Mouse (Mus musculus): ENCODE results near the gene B3gnt3.

DNA sequence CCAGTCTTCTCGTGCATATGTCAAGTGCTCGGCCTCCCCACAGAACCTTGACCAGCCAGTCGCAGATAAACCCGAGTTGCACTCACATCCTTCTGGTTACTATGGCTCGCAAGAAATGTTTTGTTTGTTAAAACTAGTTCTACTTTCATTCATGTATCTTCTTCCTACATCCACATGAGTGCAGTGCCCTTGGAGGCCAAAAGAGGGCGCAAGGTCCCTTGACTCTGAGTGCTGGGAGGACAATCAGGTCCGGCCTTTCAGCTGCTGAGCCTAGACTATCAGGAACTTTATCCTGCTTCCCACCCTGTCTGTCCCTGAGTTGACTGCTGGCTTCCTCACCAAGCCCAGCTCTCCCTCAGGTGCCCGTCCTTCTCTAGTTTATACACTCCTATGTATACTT, 6.3 kb upstream of the B3gnt3 start:
- TF ChIP-seq CTCF (IDR thresholded peaks at IDR 0.05), result peak; percentile 77
- TF ChIP-seq EP300 (IDR thresholded peaks at IDR 0.05; ENCODE audit: insufficient read depth, low read depth, low read length), result no peak
- TF ChIP-seq POLR2A (IDR thresholded peaks at IDR 0.05; ENCODE audit: insufficient read depth, low read depth, low read length), result no peak

All from heart, adult 2 months (tissue).